Mouse (Mus musculus) stomach, embryonic 16.5 days (tissue): ENCODE results near the gene Cyb5r4. TPM values are rescaled to one million over a fixed set of nuclear protein-coding genes. Genes with fewer than 3 reads are reported as not detected.

Experiments used
- ATAC-seq: fragments of 200-750 bp; cut with Nextera tagmentation; 2 replicates; pipeline ENCODE4 v1.8.0; 2017; ENCODE audit warnings: moderate number of reproducible peaks, moderate TSS enrichment; ENCODE audit not compliant: insufficient read depth, low FRiP score
- H3K27ac ChIP-seq: fragments of 300-500 bp; sonication (generic); 2 replicates; pipeline ENCODE4 v1.5.1; 2014; ENCODE audit warnings: low read length
- H3K27me3 ChIP-seq: fragments of 300-500 bp; sonication (generic); 2 replicates; pipeline ENCODE4 v1.6.1; 2014; ENCODE audit warnings: low read length, control low read depth, mixed read lengths; ENCODE audit not compliant: control insufficient read depth, insufficient read depth
- H3K36me3 ChIP-seq: fragments of 300-500 bp; sonication (generic); 2 replicates; pipeline ENCODE4 v1.6.1; 2014; ENCODE audit warnings: low read length; ENCODE audit not compliant: control insufficient read depth, insufficient read depth
- H3K4me1 ChIP-seq: fragments of 300-500 bp; sonication (generic); 2 replicates; pipeline ENCODE4 v1.6.1; 2014; ENCODE audit warnings: low read length, control low read depth, mixed read lengths; ENCODE audit not compliant: control insufficient read depth, insufficient read depth
- H3K4me2 ChIP-seq: fragments of 300-500 bp; sonication (generic); 2 replicates; pipeline ENCODE4 v1.6.1; 2014; ENCODE audit warnings: low read depth, low read length, mixed read lengths
- H3K4me3 ChIP-seq: fragments of 300-500 bp; sonication (generic); replicated peaks from 2 replicates; pipeline ENCODE4 v1.5.1; 2014; ENCODE audit warnings: mild to moderate bottlenecking, low read length
- H3K9ac ChIP-seq: fragments of 300-500 bp; sonication (generic); 2 replicates; pipeline ENCODE4 v1.6.1; 2014; ENCODE audit warnings: low read length
- H3K9me3 ChIP-seq: fragments of 300-500 bp; sonication (generic); replicated peaks from 2 replicates; pipeline ENCODE4 v1.6.1; 2016; ENCODE audit warnings: low read length, control low read depth; ENCODE audit not compliant: control insufficient read depth
- WGBS: fragments of 180-500 bp; shearing (Covaris S2); extraction: QIAGEN DNeasy Blood & Tissue Kit; methylation state at CpG from one replicate; pipeline ENCODE4 v1.1.7; 2014; 5-methylcytosine and 5-hydroxymethylcytosine counted together
- polyA plus RNA-seq: library from polyadenylated mRNA; unstranded; fragments of >200 nt; fragmentation: Nextera tagmentation; extraction: Ambion mirVana; gene quantifications from 2 replicates; pipeline ENCODE4 v1.2.1, GENCODE M21; 2015

Cyb5r4 gene
- polyA plus RNA-seq, 1 experiment from 2014 or later = 52.6 TPM

- Histone ChIP-seq H3K4me2 (no peak overlapping the region), H3K9me3 (no peaks in the 10 kb centered on the region), H3K36me3 (no peaks in the 10 kb centered on the region), H3K4me1 (no peaks in the 10 kb centered on the region), H3K9ac (no peak overlapping the region), H3K4me3 (no peak overlapping the region), H3K27me3 (peaks cover 8% of the 10 kb centered on the region), H3K27ac (no peak overlapping the region)
- WGBS = 88% methylated on average over 1 of the region's 1 CpGs
- no peak for ATAC-seq
Observed at GRCm38 (mm10) chr9:87008919-87009318, 12.9 kb upstream of the Cyb5r4 start.

- Histone ChIP-seq H3K9ac (peak within 1 kb of the TSS; percentile 26; the same call in 1 of the 2 replicates), H3K4me3 (peak within 1 kb of the TSS; percentile 42), H3K9me3 (no peaks in the 10 kb centered on the region), H3K27me3 (peaks cover 46% of the 10 kb centered on the region), H3K4me2 (peak within 1 kb of the TSS; percentile 66), H3K36me3 (no peaks in the 10 kb centered on the region), H3K4me1 (peaks cover 8% of the 10 kb centered on the region), H3K27ac (no peak within 1 kb of the TSS)
- no peak for ATAC-seq
- under 1% methylated on average over 71 of the region's 71 CpGs for WGBS
Observed at GRCm38 (mm10) chr9:87015288-87015937, 6.4 kb upstream of the Cyb5r4 start, which contains the start of gene Ripply2. TSS of gene Ripply2 (plus strand) at chr9:87015537.

DNA sequence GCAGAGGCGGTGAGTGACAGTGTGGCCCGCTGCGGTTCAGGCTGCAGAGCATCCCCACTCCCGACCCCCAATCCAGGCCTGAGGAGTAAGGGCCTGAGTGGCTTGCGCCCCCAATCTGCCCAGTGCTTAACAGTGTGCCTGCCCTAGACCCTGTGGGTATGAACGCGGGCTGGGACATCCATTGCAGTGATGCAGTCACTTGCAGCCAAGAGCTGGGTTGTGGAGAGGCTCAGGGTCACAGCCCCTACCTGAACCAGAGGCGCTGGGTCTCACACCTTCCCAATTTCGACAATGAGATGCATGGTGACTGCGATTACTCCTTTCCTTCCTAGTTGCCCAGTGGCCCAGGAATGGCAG lies 5.9 kb upstream of the Cyb5r4 start:
- Histone ChIP-seq H3K27ac (no peak overlapping the region), H3K9me3 (no peaks in the 10 kb centered on the region), H3K36me3 (no peaks in the 10 kb centered on the region), H3K27me3 (peaks cover 46% of the 10 kb centered on the region), H3K4me3 (peak overlapping the region; percentile 42), H3K4me1 (peaks cover 8% of the 10 kb centered on the region), H3K9ac (no peak overlapping the region), H3K4me2 (peak overlapping the region; percentile 66; the same call in 1 of the 2 replicates)
- 5% methylated on average over 10 of the region's 10 CpGs for WGBS
- ATAC-seq = no peak

DNA sequence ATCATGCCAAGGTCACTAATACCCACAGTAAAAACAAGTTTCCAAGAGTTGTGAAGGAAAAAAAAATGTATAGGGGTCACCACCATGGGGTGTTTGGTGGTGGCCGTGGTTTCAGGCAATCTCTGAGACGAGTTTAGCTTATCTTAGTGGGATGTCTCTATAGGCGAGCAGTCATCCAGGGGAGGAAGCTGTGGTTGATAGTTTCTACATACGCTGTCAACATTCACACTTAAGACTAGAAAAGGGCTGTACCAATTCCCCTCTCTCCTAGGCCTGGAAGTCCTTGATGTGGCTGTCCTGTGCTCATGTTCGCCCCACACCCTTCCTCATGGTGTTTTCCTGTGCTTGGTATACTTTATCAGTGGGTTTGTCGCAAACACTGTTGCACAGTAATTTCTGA lies 4.0 kb downstream of the Cyb5r4 start:
- H3K27me3 ChIP-seq = no peaks in the 10 kb centered on the region
- H3K4me3 ChIP-seq = no peak overlapping the region
- H3K27ac ChIP-seq = no peak overlapping the region
- no peaks in the 10 kb centered on the region for H3K9me3 ChIP-seq
- H3K4me2 ChIP-seq = no peak overlapping the region
- ATAC-seq = no peak
- 68% methylated on average over 6 of the region's 6 CpGs for WGBS
- no peak overlapping the region for H3K9ac ChIP-seq
- H3K36me3 ChIP-seq = no peaks in the 10 kb centered on the region
- H3K4me1 ChIP-seq = peaks cover 8% of the 10 kb centered on the region; the same call in 1 of the 2 replicates

- Histone ChIP-seq H3K4me3 (no peak overlapping the region), H3K36me3 (no peaks in the 10 kb centered on the region), H3K27me3 (no peaks in the 10 kb centered on the region), H3K9ac (no peak overlapping the region), H3K4me2 (no peak overlapping the region), H3K27ac (no peak overlapping the region), H3K4me1 (peaks cover 5% of the 10 kb centered on the region; the same call in 1 of the 2 replicates), H3K9me3 (no peaks in the 10 kb centered on the region)
- WGBS = 45% methylated on average over 8 of the region's 8 CpGs
- no peak for ATAC-seq
Observed at GRCm38 (mm10) chr9:87027423-87028084, 5.7 kb downstream of the Cyb5r4 start.

DNA sequence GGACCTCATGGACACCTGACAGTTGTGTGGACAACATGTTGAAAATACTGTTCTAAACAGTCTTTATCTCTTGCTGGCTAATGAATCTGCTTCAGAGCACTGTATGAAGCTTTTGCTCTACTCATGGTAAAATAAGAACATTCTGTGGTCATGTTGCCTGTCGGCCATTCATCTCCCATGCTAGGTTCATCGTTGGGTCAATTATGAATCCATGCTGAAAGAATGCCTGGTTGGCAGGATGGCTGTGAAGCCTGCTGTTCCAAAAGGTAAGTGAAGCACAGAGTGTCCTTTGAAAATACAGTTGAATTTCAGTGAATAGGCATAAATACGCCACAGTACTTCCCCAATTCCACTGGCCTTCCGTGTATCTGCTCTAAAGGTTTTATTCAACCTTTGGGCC lies 10.4 kb downstream of the Cyb5r4 start:
- H3K4me2 ChIP-seq = no peak overlapping the region
- H3K9ac ChIP-seq = no peak overlapping the region
- no peak overlapping the region for H3K27ac ChIP-seq
- ATAC-seq = no peak
- H3K4me1 ChIP-seq = no peaks in the 10 kb centered on the region
- H3K4me3 ChIP-seq = no peak overlapping the region
- WGBS = 82% methylated on average over 4 of the region's 4 CpGs
- no peaks in the 10 kb centered on the region for H3K36me3 ChIP-seq
- H3K27me3 ChIP-seq = no peaks in the 10 kb centered on the region
- H3K9me3 ChIP-seq = no peaks in the 10 kb centered on the region

DNA sequence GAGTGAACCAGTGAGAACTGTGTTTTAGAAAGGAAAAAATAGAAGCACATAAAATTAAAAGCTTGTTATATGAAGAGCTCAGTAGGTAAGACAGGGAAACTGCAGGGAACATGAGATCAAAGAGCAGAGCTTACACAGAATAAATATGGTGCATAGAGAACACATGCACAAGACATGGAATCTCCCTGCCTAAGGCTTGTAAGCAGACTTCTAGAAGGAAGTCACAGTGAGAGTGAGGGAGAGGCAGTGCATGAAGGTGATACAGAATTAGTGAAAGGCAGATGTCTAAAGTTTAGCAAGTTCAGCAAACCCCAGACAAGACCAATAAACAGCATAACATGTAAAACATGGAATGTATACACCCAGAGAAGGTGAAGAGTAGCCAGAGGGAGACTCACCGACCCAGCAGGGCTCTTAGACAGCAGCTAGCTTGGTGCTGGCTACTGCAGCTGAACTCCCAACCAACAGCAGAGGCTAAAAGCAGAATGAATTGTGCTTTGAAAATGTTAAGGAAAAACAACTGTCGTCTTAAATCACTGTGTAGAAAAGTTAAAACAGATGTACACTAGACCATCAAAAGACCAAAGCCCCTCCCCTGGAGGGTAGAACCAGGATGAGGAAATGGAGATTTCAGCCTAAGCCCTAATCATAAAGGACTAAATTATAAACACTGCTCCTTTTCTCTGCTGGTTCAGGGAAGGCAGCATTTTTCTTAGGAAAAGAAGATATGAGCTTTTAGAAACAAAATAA lies 13.2 kb downstream of the Cyb5r4 start:
- no peak for ATAC-seq
- Histone ChIP-seq H3K4me1 (no peaks in the 10 kb centered on the region), H3K9me3 (no peaks in the 10 kb centered on the region), H3K4me2 (no peak overlapping the region), H3K27me3 (no peaks in the 10 kb centered on the region), H3K9ac (no peak overlapping the region), H3K4me3 (no peak overlapping the region), H3K36me3 (no peaks in the 10 kb centered on the region), H3K27ac (no peak overlapping the region)
- WGBS = 39% methylated on average over 2 of the region's 2 CpGs

DNA sequence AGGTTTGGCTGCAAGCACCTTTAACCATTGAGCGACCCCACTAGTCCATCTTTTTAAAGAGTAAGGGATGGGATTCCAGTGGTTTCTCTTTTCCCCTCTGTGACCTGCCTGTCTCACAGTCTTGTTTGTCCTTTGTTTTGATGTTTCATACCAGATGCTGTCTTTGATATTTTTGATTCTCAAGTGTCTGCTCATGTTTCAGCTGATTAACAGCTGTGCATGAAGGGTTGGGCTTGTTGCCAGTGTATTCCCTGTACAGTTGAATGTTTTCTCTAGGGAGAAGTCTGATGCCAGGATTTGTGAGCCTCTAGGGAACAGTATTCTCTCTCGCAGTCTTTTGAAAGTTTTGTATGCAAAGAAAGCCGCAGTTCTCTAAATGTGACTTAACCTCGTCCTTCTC lies 27.6 kb downstream of the Cyb5r4 start:
- Histone ChIP-seq H3K4me3 (no peak overlapping the region), H3K4me2 (no peak overlapping the region), H3K27me3 (no peaks in the 10 kb centered on the region), H3K9me3 (no peaks in the 10 kb centered on the region), H3K27ac (no peak overlapping the region), H3K4me1 (no peaks in the 10 kb centered on the region), H3K36me3 (no peaks in the 10 kb centered on the region), H3K9ac (no peak overlapping the region)
- 79% methylated on average over 4 of the region's 4 CpGs for WGBS
- ATAC-seq = no peak
